Mouse (Mus musculus) neural tube, embryonic 10.5 days (tissue): ENCODE measurements around the gene Dock4.
A peak's percentile ranks its signal among the peaks of the same experiment; 100 is the strongest.

Experiments
- DNase-seq: peaks from one replicate; pipeline ENCODE4 v3.0.0-alpha.2; 2017; ENCODE audit warnings: low spot score; ENCODE audit errors: extremely low spot score

The Dock4 gene

GRCm38 (mm10) chr12:40445648-40446449, at the start of gene Dock4, which contains the start of gene Zfp277:
Gene Dock4 (plus strand): TSS chr12:40445952.
Gene Zfp277 (minus strand): TSS chr12:40445902.
- peak; percentile 97 for DNase-seq

GRCm38 (mm10) chr12:40398916-40399315, 46.8 kb upstream of the Dock4 start:
- no peak for DNase-seq

GRCm38 (mm10) chr12:40399386-40399785, 46.4 kb upstream of the Dock4 start:
- no peak for DNase-seq

- DNase-seq: no peak
Measured at GRCm38 (mm10) chr12:40399812-40400211, 45.9 kb upstream of the Dock4 start.

- DNase-seq: no peak
Measured at GRCm38 (mm10) chr12:40414682-40415311, 31.0 kb upstream of the Dock4 start.

GRCm38 (mm10) chr12:40415312-40415925, 30.3 kb upstream of the Dock4 start:
- DNase-seq: no peak

GRCm38 (mm10) chr12:40417257-40417656, 28.5 kb upstream of the Dock4 start:
- DNase-seq: no peak

GRCm38 (mm10) chr12:40424991-40425390, 20.8 kb upstream of the Dock4 start:
- no peak for DNase-seq

GRCm38 (mm10) chr12:40427606-40428005, 18.1 kb upstream of the Dock4 start:
- DNase-seq: no peak

- peak; percentile 45 for DNase-seq
Measured at GRCm38 (mm10) chr12:40429976-40430375, 15.8 kb upstream of the Dock4 start.

- no peak for DNase-seq
Measured at GRCm38 (mm10) chr12:40431075-40431474, 14.7 kb upstream of the Dock4 start.

GRCm38 (mm10) chr12:40434101-40434500, 11.7 kb upstream of the Dock4 start:
- no peak for DNase-seq

GRCm38 (mm10) chr12:40438049-40438448, 7.7 kb upstream of the Dock4 start:
- no peak for DNase-seq

- no peak for DNase-seq
Measured at GRCm38 (mm10) chr12:40445206-40445605, 546 bp upstream of the Dock4 start.

GRCm38 (mm10) chr12:40446450-40447381, 964 bp downstream of the Dock4 start:
- DNase-seq: peak; percentile 77

GRCm38 (mm10) chr12:40447561-40448355, 2.0 kb downstream of the Dock4 start:
- DNase-seq: peak; percentile 15

GRCm38 (mm10) chr12:40449119-40449795, 3.5 kb downstream of the Dock4 start:
- DNase-seq: peak; percentile 25

GRCm38 (mm10) chr12:40456517-40456916, 10.8 kb downstream of the Dock4 start:
- DNase-seq: no peak

GRCm38 (mm10) chr12:40458977-40459376, 13.2 kb downstream of the Dock4 start:
- peak; percentile 9 for DNase-seq
